Mouse (Mus musculus): ENCODE measurements around the gene Gm5926. TPM values are rescaled to one million over a fixed set of nuclear protein-coding genes. Genes with fewer than 3 reads are reported as not detected.

The Gm5926 gene
- polyA plus RNA-seq (2012; ENCODE audit: low replicate concordance): not detected in 2 replicates

GRCm38 (mm10) chrX:32650416-32650815 is at the start of gene Gm5926:
Gene Gm5926, plus strand, starts transcription at chrX:32650716.

Other genes with a start within 250 kb of the Gm5926 start
- not detected in 2 replicates for gene Btbd35f1, start 90.7 kb upstream of the Gm5926 start, polyA plus RNA-seq (2012; ENCODE audit: low replicate concordance)
- gene Btbd35f21, start 75.4 kb downstream of the Gm5926 start, polyA plus RNA-seq (2012; ENCODE audit: low replicate concordance): not detected in 2 replicates
- gene Btbd35f30, start 243.9 kb downstream of the Gm5926 start, polyA plus RNA-seq (2012; ENCODE audit: low replicate concordance): not detected in 2 replicates